Mouse (Mus musculus): Measurements from ENCODE around the gene Sike1. TPM values are rescaled to one million over a fixed set of nuclear protein-coding genes. Genes with fewer than 3 reads are reported as not detected.
A peak's percentile ranks its signal among the peaks of the same experiment; 100 is the strongest.

Sike1 gene
- total RNA-seq, 2 experiments from 2014 or later = 45.8 to 48.5 TPM

DNA sequence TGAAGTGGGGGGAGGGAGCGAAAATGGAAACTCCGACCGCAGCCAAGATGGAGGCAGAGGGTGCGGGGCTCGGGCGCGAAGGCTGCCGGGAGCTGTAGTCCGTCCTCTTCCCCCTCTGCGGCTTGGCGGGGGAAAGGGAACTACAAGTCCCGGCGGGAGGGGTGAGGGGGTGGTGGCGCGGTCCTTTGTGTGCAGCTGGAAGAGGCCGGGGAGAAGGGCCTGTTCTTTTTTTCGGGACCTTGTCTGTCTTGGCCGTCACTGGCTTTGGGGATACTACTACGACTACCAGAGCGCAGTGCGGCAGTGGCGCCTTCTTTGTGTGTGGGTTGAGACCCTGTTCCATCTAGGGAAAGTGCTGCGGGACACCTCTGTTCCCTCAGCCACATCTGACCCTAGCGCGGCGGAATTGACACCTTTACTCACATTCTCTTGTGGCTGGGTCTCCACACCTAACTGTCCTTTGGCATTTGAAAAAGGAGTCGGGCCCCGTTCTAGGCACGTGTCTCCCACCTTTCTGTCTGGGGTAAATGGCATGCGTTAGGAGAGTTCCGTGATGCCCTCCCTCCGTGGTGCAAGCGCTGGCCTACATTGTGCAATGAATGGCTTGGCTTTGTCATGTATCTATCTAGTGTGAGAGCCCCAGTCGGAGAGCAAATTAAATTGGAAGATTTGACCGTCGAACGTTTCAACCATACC, 25.6 kb downstream of the Sike1 start:
- peak; percentile 90 for DNase-seq

DNA sequence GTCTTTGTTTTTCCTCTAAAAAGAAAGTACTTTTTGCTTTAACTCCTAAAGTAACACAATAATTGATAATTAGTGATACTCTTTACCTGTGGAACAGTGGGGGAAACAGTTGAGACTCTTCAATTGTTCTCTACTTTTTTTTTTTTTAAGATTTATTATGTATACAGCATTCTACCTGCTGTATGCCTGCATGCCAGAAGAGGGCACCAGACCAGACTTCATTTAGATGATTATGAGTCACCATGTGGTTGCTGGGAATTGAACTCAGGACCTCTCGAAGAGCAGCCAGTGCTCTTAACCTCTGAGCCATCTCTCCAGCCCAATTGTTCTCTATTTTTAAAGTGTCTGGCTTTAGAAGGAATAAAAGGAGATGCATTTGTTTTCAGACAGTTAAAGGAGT, 30.7 kb downstream of the Sike1 start:
- no peak for DNase-seq

DNA sequence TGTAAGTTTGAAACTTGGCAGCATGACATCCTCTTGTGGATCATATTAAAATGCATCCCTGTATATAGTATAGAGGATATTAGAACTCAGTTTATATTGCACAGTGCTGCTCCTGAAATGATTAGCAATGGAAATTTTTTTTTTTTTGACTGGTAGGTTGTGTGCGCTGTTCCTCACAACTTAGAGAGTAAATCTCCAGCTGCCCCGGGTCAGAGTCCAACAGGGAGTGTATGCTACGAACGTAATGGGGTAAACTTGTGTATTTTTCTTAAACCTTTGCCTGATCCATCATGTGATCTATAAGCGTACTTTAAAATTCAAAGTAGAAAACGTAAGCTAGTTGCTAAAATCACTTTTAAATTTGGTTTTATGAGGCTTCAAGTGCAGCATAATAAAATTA, 44.8 kb downstream of the Sike1 start:
- no peak for DNase-seq

DNA sequence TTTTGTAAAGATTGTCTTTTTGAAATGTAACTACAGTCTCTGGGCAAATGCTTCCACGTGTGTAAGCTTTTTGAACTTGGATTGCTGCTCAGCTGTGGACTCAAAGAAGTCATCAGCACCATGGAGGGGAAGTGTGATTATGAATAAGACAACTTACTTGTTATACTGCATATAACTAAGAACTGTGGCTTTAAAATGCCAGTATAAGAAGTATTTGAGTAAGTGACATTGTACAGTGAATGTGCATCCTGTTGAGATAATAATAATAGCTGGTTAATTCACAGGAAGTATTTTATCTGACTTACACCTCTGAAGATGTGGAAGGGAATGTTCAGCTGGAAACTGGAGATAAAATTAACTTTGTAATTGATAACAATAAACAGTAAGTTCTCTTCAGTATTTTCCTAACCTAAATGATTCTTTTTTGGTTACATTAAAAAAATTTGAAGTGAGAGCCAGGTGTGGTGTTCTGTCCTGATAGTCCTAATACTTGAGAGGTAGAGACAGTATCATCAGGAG, 45.4 kb downstream of the Sike1 start:
- no peak for DNase-seq

DNA sequence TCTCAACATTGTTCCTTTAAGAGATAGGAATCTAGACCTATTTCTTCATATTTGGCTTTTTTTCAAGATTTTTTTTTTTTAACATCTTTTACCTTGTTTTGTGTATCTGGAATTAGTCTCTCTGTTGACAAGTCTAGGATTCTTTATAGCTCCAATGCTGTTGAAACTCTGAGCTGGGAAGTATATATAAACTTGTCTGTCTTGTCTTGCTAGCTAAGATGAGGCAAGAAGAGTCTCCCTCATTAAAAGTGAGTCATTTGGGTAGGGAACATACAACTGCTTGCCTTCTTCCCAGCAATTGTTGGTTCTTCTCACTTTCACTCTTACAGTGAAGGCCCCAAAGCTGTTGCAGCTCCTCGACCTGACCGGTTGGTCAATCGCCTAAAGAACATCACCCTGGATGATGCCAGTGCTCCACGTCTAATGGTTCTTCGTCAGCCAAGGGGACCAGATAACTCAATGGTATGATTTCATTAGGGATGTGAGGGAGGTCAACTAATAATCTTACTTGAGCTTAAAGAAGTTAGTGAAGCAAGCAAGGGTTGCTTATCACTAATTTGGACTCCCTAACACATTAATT, 60.6 kb downstream of the Sike1 start:
- no peak for DNase-seq

DNA sequence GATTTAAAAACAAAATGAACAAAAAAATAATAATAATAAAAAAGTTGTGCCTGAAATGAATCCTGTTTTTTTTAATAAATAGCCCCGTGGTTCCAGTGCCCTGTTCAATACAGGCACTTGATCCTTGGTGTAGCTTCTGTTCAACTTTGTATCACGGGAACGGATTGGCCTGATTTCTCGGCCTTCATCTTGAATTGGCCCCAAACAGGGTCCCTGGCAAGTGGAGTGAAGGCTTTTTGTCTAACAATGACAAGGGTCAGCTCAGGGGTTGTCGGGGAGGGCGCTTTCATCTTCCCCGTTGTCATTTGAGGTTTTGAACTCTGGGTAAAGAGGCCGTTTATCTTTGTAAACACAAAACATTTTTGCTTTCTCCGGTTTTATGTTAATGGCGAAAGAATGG, 62.2 kb downstream of the Sike1 start:
- DNase-seq = no peak

Other genes with a start within 250 kb of the Sike1 start
- gene Tshb, start 213.0 kb upstream of the Sike1 start, total RNA-seq (2021) = not detected
- gene Sycp1, start 59.6 kb upstream of the Sike1 start, total RNA-seq (2021) = not detected
- gene Nr1h5, start 31.6 kb upstream of the Sike1 start, total RNA-seq (2021) = not detected
- gene Csde1, start 24.7 kb downstream of the Sike1 start, total RNA-seq (2021) = 100 to 1,000 TPM; 791 to 814 TPM
- 10 to 100 TPM; 46.3 to 53.7 TPM for gene Nras, start 62.6 kb downstream of the Sike1 start, total RNA-seq (2021)
- gene Ampd1, start 78.3 kb downstream of the Sike1 start, total RNA-seq (2021) = 1,000 to 10,000 TPM in 1 of 2 experiments, 100 to 1,000 TPM in 1; 892 to 1,174 TPM
- gene Dennd2c, start 106.9 kb downstream of the Sike1 start, total RNA-seq (2021) = 1 to 10 TPM; 1.6 to 2.4 TPM
- gene Bcas2, start 175.9 kb downstream of the Sike1 start, total RNA-seq (2021) = 10 to 100 TPM; 38.9 to 40.4 TPM

Data from gastrocnemius, postnatal 25 days (tissue).